Mouse (Mus musculus) midbrain, embryonic 10.5 days (tissue): ENCODE data around the gene Cyfip1. TPM values are rescaled to one million over a fixed set of nuclear protein-coding genes. Genes with fewer than 3 reads are reported as not detected.

Source experiments
- DNase-seq: peaks from one replicate; pipeline ENCODE4 v3.0.0-alpha.2; 2017; ENCODE audit warnings: low spot score
- H3K27ac ChIP-seq: fragments of 300-500 bp; sonication (generic); replicated peaks from 2 replicates; pipeline ENCODE4 v1.5.1; 2016; ENCODE audit warnings: mild to moderate bottlenecking
- H3K27me3 ChIP-seq: fragments of 300-500 bp; sonication (generic); 2 replicates; pipeline ENCODE4 v1.6.1; 2016; ENCODE audit warnings: low read depth, mild to moderate bottlenecking; ENCODE audit not compliant: poor library complexity, severe bottlenecking
- H3K36me3 ChIP-seq: fragments of 300-500 bp; sonication (generic); 2 replicates; pipeline ENCODE4 v1.6.1; 2016; ENCODE audit warnings: mild to moderate bottlenecking, moderate library complexity
- H3K4me1 ChIP-seq: fragments of 300-500 bp; sonication (generic); 2 replicates; pipeline ENCODE4 v1.6.1; 2016
- H3K4me3 ChIP-seq: fragments of 300-500 bp; sonication (generic); 2 replicates; pipeline ENCODE4 v1.5.1; 2016; ENCODE audit warnings: mild to moderate bottlenecking, moderate library complexity
- H3K9me3 ChIP-seq: fragments of 300-500 bp; sonication (generic); replicated peaks from 2 replicates; pipeline ENCODE4 v1.6.1; 2016; ENCODE audit warnings: mild to moderate bottlenecking
- WGBS: fragments of 180-500 bp; shearing (Covaris S2); methylation state at CpG from one replicate; pipeline ENCODE4 v1.1.7; 2016; 5-methylcytosine and 5-hydroxymethylcytosine counted together
- polyA plus RNA-seq: library from polyadenylated mRNA; unstranded; fragments of >200 nt; fragmentation: Nextera tagmentation; extraction: Ambion mirVana; gene quantifications from 2 replicates; pipeline ENCODE4 v1.2.1, GENCODE M21; 2016

Cyfip1 gene
- 79.2 and 83.5 TPM in 2 replicates for polyA plus RNA-seq

DNA sequence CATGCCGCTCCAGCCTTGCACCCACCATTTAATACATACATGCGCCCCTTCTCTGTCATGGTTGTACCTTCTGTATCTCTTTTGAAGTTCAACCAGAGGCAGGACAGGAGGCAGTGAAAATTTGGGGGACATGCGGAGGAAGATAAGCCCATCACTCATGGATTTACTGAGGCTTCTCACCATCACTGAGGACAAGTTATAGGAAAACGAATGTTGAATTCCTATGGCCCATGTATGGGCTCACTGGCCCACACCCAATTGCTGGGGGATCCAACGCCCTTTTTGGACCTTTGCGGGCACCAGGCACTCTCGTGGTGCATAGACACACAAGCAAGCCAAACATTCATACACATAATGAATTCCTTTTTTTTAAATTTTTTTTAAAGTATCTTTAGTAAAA, at the start of gene Cyfip1:
TSS of gene Cyfip1 (plus strand) at position 301 of the 400 bp plus-strand sequence.
- WGBS = 52% methylated on average over 7 of the region's 7 CpGs

DNA sequence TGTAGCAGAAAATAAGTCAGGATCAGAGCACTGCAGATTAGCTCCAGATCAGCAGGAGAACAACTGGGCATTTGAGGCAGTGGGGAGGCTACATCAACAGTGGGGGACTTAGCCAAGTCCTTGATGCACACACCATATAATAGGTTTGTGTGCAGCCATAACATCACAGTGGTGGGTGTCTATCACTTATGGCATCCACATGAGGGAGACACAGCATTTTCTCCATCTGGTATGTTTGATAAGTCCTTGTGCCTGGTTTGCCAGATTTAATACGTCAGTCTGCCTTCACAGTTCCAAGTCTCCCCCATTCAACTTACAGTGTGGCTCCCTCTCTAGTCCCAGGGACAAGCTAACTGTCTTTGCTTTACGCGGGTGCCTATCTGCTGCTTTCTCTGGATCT, 49.3 kb upstream of the Cyfip1 start:
- WGBS = 85% methylated on average over 3 of the region's 3 CpGs
- Histone ChIP-seq H3K9me3 (no peaks in the 10 kb centered on the region), H3K27me3 (no peaks in the 10 kb centered on the region), H3K4me1 (peaks cover 15% of the 10 kb centered on the region), H3K36me3 (peaks cover 18% of the 10 kb centered on the region), H3K27ac (no peak overlapping the region), H3K4me3 (no peak overlapping the region)
- DNase-seq = no peak

More for the DNA sequence above, at the start of gene Cyfip1:
- Histone ChIP-seq H3K4me3 (peak within 1 kb of the TSS; percentile 90), H3K9me3 (no peaks in the 10 kb centered on the region), H3K4me1 (peaks cover 19% of the 10 kb centered on the region), H3K27me3 (no peaks in the 10 kb centered on the region), H3K36me3 (peaks cover 8% of the 10 kb centered on the region; the same call in 1 of the 2 replicates), H3K27ac (peak within 1 kb of the TSS; percentile 97)
- no peak for DNase-seq

DNA sequence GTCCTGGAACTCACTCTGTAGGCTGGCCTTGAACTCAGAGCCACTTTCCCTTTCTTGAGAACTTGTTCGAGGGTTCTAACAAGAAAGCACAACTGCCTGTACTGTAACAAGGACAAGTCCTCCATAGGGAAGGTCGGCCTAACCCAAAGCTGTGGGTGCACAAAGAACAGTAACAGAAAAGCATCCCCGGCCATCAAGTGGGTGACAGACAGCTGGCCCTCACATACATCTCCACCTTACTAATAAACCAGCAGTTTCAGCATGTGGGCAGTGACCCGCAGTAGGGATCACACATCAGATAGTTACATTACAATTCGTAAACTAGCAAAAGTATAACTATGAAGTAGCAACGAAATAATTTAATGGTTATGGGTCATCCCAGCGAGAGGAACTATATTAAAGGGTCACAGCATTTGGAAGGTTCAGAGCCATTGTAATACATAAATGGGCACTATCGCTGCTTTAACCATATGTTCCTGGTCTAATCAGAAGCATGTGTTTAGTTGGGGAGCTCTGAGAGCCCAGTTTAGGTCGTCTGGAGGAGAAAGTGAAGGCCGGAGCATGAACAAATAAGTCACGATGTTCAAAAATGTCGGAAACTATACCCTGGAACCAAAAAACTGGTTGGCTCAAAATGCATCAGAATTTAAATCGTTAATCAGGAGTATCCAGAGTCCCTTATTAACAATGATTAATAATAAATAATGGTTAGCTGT, 48.2 kb upstream of the Cyfip1 start:
- Histone ChIP-seq H3K27ac (peak overlapping the region; percentile 95), H3K4me3 (peak overlapping the region; percentile 83), H3K36me3 (peaks cover 29% of the 10 kb centered on the region), H3K9me3 (no peaks in the 10 kb centered on the region), H3K27me3 (no peaks in the 10 kb centered on the region), H3K4me1 (peaks cover 15% of the 10 kb centered on the region)
- WGBS = 39% methylated on average over 13 of the region's 13 CpGs
- DNase-seq = no peak

DNA sequence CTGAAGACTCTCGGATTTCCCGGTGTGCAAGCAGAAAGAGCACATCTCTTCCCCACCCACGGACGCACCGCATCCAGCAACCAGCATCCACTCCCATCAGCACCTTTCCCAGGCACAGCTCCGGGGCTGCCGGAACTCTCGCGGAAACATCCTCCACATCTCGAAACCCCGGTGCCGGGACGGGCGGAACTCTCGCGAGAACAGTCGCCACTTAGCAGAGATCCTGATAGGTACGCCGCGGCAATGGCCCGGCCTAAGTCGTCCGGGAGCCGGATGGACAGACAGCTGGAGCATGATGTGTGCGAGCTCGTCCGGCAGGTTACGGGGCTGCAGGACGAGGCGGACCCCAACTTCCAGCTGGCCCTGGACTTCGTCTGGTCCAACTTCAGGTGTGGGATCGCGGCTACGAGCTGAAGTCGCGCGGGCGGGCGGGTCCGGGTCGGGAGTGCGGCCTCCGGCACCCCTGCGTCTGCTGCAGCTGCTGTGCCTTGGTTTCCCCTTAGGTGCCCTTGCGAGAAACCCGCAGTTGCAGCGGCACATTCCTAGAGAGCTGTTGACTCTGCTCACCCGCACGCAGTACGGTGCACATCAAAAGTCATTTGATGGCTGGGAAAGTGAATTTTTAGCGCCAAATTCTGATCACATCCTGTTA, 47.5 kb upstream of the Cyfip1 start, which contains the start of gene Tubgcp5:
TSS of gene Tubgcp5 (plus strand) at position 203 of the 652 bp plus-strand sequence.
- peak; percentile 98 for DNase-seq
- Histone ChIP-seq H3K4me1 (peaks cover 15% of the 10 kb centered on the region), H3K27me3 (no peaks in the 10 kb centered on the region), H3K4me3 (peak within 1 kb of the TSS; percentile 83), H3K27ac (peak within 1 kb of the TSS; percentile 95), H3K9me3 (no peaks in the 10 kb centered on the region), H3K36me3 (peaks cover 35% of the 10 kb centered on the region)
- under 1% methylated on average over 51 of the region's 51 CpGs for WGBS

DNA sequence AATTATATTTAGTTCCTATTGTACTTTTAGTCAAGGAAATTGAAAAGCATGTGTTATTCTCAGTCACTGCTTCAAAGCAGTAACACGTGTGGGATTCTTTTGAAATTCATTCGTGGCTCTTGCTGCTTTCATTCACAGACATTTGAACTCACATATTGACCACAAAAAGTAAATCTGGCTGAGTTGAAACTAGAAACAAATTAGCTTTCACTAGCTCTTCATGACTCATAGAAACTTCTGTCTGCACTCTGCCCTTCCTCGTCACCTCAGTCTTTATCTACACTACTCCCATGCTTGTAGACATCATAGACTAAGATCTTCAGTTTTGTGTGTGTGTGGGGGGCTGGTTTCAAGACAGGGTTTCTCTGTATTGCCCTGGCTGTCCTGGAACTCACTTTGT, 41.6 kb upstream of the Cyfip1 start:
- Histone ChIP-seq H3K4me3 (no peak overlapping the region), H3K9me3 (no peaks in the 10 kb centered on the region), H3K27ac (no peak overlapping the region), H3K27me3 (no peaks in the 10 kb centered on the region), H3K4me1 (peaks cover 5% of the 10 kb centered on the region), H3K36me3 (peaks cover 95% of the 10 kb centered on the region)
- 92% methylated on average over 3 of the region's 3 CpGs for WGBS
- no peak for DNase-seq

DNA sequence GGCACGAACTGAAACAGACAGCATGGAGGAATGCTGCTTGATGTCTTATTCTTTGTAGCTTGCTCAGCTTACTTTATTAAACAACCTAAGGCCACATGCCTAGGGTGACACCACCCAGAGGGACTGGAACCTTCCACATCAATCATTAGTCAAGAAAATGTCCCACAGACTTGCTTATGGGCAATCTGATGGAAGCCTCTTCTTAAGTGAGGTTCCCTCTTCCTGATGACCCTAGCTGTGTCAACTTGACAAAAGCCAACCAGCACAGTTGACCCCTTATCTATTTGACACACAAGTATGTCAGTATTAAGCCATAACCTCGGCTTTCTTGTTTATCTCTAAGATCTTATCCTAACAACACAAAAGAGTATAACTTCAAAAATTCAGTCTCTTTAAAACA, 31.6 kb upstream of the Cyfip1 start:
- no peak overlapping the region for H3K27ac ChIP-seq
- DNase-seq = no peak
- 90% methylated on average over 2 of the region's 2 CpGs for WGBS
- H3K9me3 ChIP-seq = no peaks in the 10 kb centered on the region
- H3K36me3 ChIP-seq = peaks cover 99% of the 10 kb centered on the region
- H3K27me3 ChIP-seq = no peaks in the 10 kb centered on the region
- H3K4me3 ChIP-seq = no peak overlapping the region
- no peaks in the 10 kb centered on the region for H3K4me1 ChIP-seq

DNA sequence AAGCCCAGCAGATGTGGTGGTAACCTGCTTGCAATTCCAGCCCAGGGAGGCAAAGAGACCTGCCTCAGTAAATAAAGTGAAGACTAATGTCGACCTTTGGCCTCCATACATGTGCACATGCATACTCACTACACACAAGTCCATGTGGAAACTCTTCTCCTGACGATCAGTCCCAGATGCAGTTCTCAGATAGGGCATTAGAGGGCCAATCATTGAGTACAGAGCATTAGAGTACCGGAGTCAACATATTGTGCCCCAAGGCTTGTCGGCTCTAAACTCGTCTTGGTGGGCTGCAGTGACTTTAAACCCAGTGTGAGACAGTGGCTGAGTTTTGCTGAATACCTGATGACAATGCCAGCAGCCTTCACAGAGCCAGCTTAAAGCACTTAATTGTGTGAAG, 17.1 kb upstream of the Cyfip1 start:
- no peak for DNase-seq
- Histone ChIP-seq H3K9me3 (no peaks in the 10 kb centered on the region), H3K4me3 (no peak overlapping the region), H3K4me1 (no peaks in the 10 kb centered on the region), H3K27ac (no peak overlapping the region), H3K36me3 (peaks cover 96% of the 10 kb centered on the region), H3K27me3 (no peaks in the 10 kb centered on the region)
- WGBS = 90% methylated on average over 5 of the region's 5 CpGs

DNA sequence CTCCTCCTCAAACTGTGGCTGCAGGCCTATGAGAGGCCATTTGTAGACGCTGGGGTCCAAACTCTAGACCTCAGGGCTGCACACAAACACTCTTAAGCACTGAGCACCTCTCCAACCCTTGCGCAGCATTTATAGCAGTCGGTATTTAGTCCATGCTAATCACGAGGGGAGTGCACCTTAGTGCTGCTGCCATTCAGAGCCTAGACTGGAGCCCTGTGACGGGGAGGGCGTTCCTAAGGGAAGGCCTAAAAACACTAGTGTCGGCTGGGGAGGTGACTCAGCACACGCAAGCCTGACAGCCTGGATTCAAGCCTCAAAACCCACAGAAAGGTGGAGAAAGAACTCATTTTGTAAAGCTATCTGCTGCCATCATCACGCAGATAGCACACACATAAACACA, 14.0 kb upstream of the Cyfip1 start:
- Histone ChIP-seq H3K4me3 (no peak overlapping the region), H3K27ac (no peak overlapping the region), H3K4me1 (no peaks in the 10 kb centered on the region), H3K9me3 (no peaks in the 10 kb centered on the region), H3K27me3 (no peaks in the 10 kb centered on the region), H3K36me3 (peaks cover 92% of the 10 kb centered on the region)
- no peak for DNase-seq
- WGBS = 90% methylated on average over 9 of the region's 9 CpGs

DNA sequence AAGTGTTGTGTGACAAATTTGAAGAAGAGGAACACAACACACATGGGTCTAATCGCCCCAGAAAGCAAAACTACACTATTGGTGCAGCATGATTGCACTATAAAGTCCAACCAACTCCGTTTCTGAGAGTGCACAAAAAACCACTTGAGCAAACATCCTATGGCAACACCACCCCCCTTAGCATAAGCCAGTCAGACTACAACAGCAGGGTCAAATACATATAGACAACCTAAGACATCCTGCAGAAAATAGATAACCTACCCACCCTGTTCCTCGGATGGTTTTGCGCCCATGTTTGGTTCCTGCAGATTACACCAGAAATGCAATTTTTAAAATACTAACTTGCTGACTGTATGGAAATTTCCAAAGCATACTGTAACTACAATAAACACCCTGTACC, 4.7 kb upstream of the Cyfip1 start:
- no peaks in the 10 kb centered on the region for H3K9me3 ChIP-seq
- no peak overlapping the region for H3K4me3 ChIP-seq
- no peak overlapping the region for H3K27ac ChIP-seq
- H3K4me1 ChIP-seq = peaks cover 8% of the 10 kb centered on the region
- WGBS = 83% methylated on average over 4 of the region's 4 CpGs
- no peaks in the 10 kb centered on the region for H3K27me3 ChIP-seq
- DNase-seq = no peak
- peaks cover 14% of the 10 kb centered on the region for H3K36me3 ChIP-seq

DNA sequence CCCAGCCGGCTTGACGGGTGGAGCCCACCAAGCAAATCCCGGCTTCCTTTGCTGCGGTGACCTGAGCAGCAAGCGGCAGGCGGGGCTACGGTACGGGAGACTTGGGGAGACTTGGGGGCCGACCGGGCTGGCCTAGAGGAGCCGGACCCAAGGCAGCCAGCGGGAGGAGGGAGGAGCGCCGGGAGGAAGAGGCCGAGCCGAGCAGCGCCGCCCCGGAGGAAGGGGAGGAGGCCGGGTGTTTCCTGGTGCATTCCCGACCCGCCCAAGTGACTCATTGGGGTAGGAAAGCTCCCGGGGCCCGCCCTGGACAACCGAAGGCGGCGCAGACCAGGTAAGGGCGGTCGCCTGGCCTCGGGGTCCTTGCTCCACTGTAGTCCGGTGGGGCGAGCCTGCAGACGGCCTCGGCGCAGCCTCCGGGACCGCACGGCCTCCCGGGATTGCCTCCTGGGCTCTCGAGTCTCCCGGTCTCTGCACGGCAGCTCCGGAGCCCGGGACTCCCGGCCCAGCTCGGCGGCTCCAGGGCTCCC, 495 bp downstream of the Cyfip1 start:
- Histone ChIP-seq H3K36me3 (peaks cover 8% of the 10 kb centered on the region; the same call in 1 of the 2 replicates), H3K4me3 (peak overlapping the region; percentile 90), H3K4me1 (peaks cover 19% of the 10 kb centered on the region), H3K27me3 (no peaks in the 10 kb centered on the region), H3K9me3 (no peaks in the 10 kb centered on the region), H3K27ac (peak overlapping the region; percentile 97)
- peak; percentile 89 for DNase-seq
- under 1% methylated on average over 47 of the region's 47 CpGs for WGBS

DNA sequence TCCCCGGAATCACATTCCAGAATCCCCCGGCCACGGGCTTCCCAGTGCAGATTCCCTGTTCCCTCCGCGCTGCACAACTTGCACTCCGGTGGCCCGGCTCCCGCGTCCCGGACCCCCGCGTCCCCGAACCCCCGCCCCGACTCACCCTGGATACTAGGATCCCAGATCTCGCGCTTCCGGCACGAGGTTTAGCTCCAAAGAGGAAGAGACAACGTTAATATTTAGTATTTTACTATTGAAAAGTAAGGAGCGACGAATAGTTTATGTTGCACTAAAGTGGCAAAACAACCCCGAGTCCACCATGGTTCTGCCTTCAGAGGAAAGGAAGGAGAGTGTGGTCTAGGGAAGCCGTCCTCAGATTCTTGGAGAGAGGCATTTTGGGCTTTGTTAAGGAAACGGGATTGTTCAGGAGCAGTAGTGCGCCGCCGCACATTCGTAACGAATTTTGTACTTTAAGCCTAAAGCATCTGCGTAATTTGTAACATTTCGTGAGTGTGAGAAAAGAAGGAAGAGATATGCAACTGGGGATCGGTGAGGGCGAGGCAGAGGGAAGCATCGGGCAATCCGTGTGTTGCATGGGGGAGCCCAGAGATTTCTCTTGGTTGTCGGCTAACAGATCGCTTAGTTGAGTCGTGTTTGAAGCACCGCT, 1.1 kb downstream of the Cyfip1 start:
- Histone ChIP-seq H3K27me3 (no peaks in the 10 kb centered on the region), H3K27ac (peak overlapping the region; percentile 97), H3K4me3 (peak overlapping the region; percentile 90), H3K4me1 (peaks cover 19% of the 10 kb centered on the region), H3K36me3 (peaks cover 8% of the 10 kb centered on the region; the same call in 1 of the 2 replicates), H3K9me3 (no peaks in the 10 kb centered on the region)
- no peak for DNase-seq
- WGBS = under 1% methylated on average over 40 of the region's 40 CpGs

DNA sequence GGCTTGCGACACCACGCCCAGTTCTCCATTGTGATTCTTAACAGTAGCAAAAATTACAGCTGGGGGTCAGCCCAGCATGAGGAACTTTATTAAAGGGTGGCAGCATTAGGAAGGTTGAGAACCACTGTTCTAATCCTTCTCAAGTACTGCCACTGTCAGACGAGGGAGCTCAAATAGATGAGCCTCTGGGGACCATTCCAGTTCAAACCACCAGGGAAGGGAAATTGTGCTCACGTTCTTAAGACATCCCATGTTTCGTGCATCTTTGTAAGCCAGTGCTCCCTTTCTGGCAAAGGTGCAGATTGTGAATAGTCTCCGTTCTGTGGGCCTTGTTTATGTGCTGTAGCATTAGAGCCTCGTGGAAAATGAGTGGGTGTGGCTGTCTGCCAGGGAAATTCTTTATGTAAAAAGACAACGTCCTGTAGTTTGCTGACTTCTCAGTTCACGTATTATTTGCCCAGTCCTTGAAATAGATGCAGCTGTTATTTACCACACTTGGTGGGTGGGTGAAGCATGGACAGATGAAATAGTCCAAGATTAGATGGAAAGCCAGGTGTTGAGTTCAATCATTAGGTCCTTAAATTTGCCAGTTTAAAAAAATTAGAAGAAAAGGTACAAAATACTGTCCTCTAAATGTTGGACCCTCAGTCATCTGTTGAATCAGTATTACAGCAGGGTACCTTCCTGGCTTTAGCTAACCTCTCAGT, 5.2 kb downstream of the Cyfip1 start:
- Histone ChIP-seq H3K9me3 (no peaks in the 10 kb centered on the region), H3K27me3 (no peaks in the 10 kb centered on the region), H3K27ac (no peak overlapping the region), H3K4me3 (no peak overlapping the region), H3K4me1 (peaks cover 31% of the 10 kb centered on the region), H3K36me3 (peaks cover 8% of the 10 kb centered on the region; the same call in 1 of the 2 replicates)
- DNase-seq = no peak
- WGBS = 87% methylated on average over 9 of the region's 9 CpGs
